Mouse (Mus musculus): ENCODE measurements around the gene Nanog. TPM values are rescaled to one million over a fixed set of nuclear protein-coding genes. Genes with fewer than 3 reads are reported as not detected.
"Not testable (repeated sequence)": the region's sequence is repeated elsewhere in the genome, so short reads cannot be mapped to it uniquely, and the experiment has no call there.

Gene Nanog
- polyA plus RNA-seq, 1 experiment from 2014 or later = 1.1 TPM

GRCm38 (mm10) chr6:122713116-122713515 is 5.8 kb downstream of the Nanog start:
- not testable (repeated sequence) for H3K9ac ChIP-seq (ENCODE audit: low read length); H3K27ac ChIP-seq (ENCODE audit: low read length); ATAC-seq (replicated peaks; ENCODE audit: extremely low read depth, insufficient read depth, low FRiP score); H3K27me3 ChIP-seq (ENCODE audit: control insufficient read depth, insufficient read depth, low read length); H3K4me2 ChIP-seq (ENCODE audit: low read depth, low read length); H3K4me3 ChIP-seq (ENCODE audit: low read length); H3K4me1 ChIP-seq (ENCODE audit: control insufficient read depth, insufficient read depth, low read length); H3K36me3 ChIP-seq (ENCODE audit: control insufficient read depth, insufficient read depth); H3K9me3 ChIP-seq (replicated peaks; ENCODE audit: control insufficient read depth, low read length)
- 94% methylated on average over 7 of the region's 7 CpGs for WGBS

- no peak overlapping the region for H3K9ac ChIP-seq (ENCODE audit: low read length)
- no peaks in the 10 kb centered on the region for H3K9me3 ChIP-seq (replicated peaks; ENCODE audit: control insufficient read depth, low read length)
- H3K27ac ChIP-seq (ENCODE audit: low read length) = no peak overlapping the region
- H3K4me2 ChIP-seq (ENCODE audit: low read depth, low read length) = no peak overlapping the region
- no peaks in the 10 kb centered on the region for H3K4me1 ChIP-seq (ENCODE audit: control insufficient read depth, insufficient read depth, low read length)
- no peak overlapping the region for H3K4me3 ChIP-seq (ENCODE audit: low read length)
- ATAC-seq (replicated peaks; ENCODE audit: extremely low read depth, insufficient read depth, low FRiP score) = no peak
- H3K36me3 ChIP-seq (ENCODE audit: control insufficient read depth, insufficient read depth) = no peaks in the 10 kb centered on the region
- 55% methylated on average over 7 of the region's 7 CpGs for WGBS
- H3K27me3 ChIP-seq (ENCODE audit: control insufficient read depth, insufficient read depth, low read length) = no peaks in the 10 kb centered on the region
Measured at GRCm38 (mm10) chr6:122714707-122715365, 7.5 kb downstream of the Nanog start.

GRCm38 (mm10) chr6:122715886-122716285 is 8.6 kb downstream of the Nanog start:
- no peaks in the 10 kb centered on the region for H3K36me3 ChIP-seq (ENCODE audit: control insufficient read depth, insufficient read depth)
- no peaks in the 10 kb centered on the region for H3K4me1 ChIP-seq (ENCODE audit: control insufficient read depth, insufficient read depth, low read length)
- H3K9me3 ChIP-seq (replicated peaks; ENCODE audit: control insufficient read depth, low read length) = no peaks in the 10 kb centered on the region
- 13% methylated on average over 4 of the region's 4 CpGs for WGBS
- no peak overlapping the region for H3K27ac ChIP-seq (ENCODE audit: low read length)
- no peak overlapping the region for H3K4me2 ChIP-seq (ENCODE audit: low read depth, low read length)
- H3K4me3 ChIP-seq (ENCODE audit: low read length) = no peak overlapping the region
- ATAC-seq (replicated peaks; ENCODE audit: extremely low read depth, insufficient read depth, low FRiP score) = no peak
- H3K27me3 ChIP-seq (ENCODE audit: control insufficient read depth, insufficient read depth, low read length) = no peaks in the 10 kb centered on the region
- no peak overlapping the region for H3K9ac ChIP-seq (ENCODE audit: low read length)

GRCm38 (mm10) chr6:122718224-122718623 is 10.9 kb downstream of the Nanog start:
- not testable (repeated sequence) for H3K36me3 ChIP-seq (ENCODE audit: control insufficient read depth, insufficient read depth); ATAC-seq (replicated peaks; ENCODE audit: extremely low read depth, insufficient read depth, low FRiP score)
- WGBS = 73% methylated on average over 1 of the region's 1 CpGs

GRCm38 (mm10) chr6:122719942-122720341 is 12.7 kb downstream of the Nanog start:
- ATAC-seq (replicated peaks; ENCODE audit: extremely low read depth, insufficient read depth, low FRiP score) = no peak
- no peaks in the 10 kb centered on the region for H3K36me3 ChIP-seq (ENCODE audit: control insufficient read depth, insufficient read depth)
- H3K27me3 ChIP-seq (ENCODE audit: control insufficient read depth, insufficient read depth, low read length) = no peaks in the 10 kb centered on the region
- H3K4me2 ChIP-seq (ENCODE audit: low read depth, low read length) = no peak overlapping the region
- H3K4me1 ChIP-seq (ENCODE audit: control insufficient read depth, insufficient read depth, low read length) = no peaks in the 10 kb centered on the region
- H3K9me3 ChIP-seq (replicated peaks; ENCODE audit: control insufficient read depth, low read length) = no peaks in the 10 kb centered on the region
- no peak overlapping the region for H3K9ac ChIP-seq (ENCODE audit: low read length)
- H3K27ac ChIP-seq (ENCODE audit: low read length) = no peak overlapping the region
- H3K4me3 ChIP-seq (ENCODE audit: low read length) = no peak overlapping the region
- 16% methylated on average over 2 of the region's 2 CpGs for WGBS

More at GRCm38 (mm10) chr6:122718224-122718623, 10.9 kb downstream of the Nanog start:
- H3K9ac ChIP-seq (ENCODE audit: low read length); H3K9me3 ChIP-seq (replicated peaks; ENCODE audit: control insufficient read depth, low read length); H3K4me3 ChIP-seq (ENCODE audit: low read length); H3K4me1 ChIP-seq (ENCODE audit: control insufficient read depth, insufficient read depth, low read length); H3K27ac ChIP-seq (ENCODE audit: low read length); H3K4me2 ChIP-seq (ENCODE audit: low read depth, low read length); H3K27me3 ChIP-seq (ENCODE audit: control insufficient read depth, insufficient read depth, low read length): not testable (repeated sequence)

GRCm38 (mm10) chr6:122739952-122740351 is 32.7 kb downstream of the Nanog start:
- Histone ChIP-seq H3K4me3 (ENCODE audit: low read length) (no peak overlapping the region), H3K9ac (ENCODE audit: low read length) (no peak overlapping the region), H3K36me3 (ENCODE audit: control insufficient read depth, insufficient read depth) (no peaks in the 10 kb centered on the region), H3K27ac (ENCODE audit: low read length) (no peak overlapping the region), H3K9me3 (replicated peaks; ENCODE audit: control insufficient read depth, low read length) (no peaks in the 10 kb centered on the region), H3K4me2 (ENCODE audit: low read depth, low read length) (peak overlapping the region; percentile 36; the same call in 1 of the 2 replicates), H3K4me1 (ENCODE audit: control insufficient read depth, insufficient read depth, low read length) (peaks cover 13% of the 10 kb centered on the region; the same call in 1 of the 2 replicates), H3K27me3 (ENCODE audit: control insufficient read depth, insufficient read depth, low read length) (peaks cover 10% of the 10 kb centered on the region)
- ATAC-seq (replicated peaks; ENCODE audit: extremely low read depth, insufficient read depth, low FRiP score) = peak; percentile 53; the same call in 1 of the 2 replicates
- WGBS = 13% methylated on average over 8 of the region's 8 CpGs

GRCm38 (mm10) chr6:122741460-122742227 is 34.4 kb downstream of the Nanog start:
- Histone ChIP-seq H3K4me3 (ENCODE audit: low read length) (peak overlapping the region; percentile 66), H3K9me3 (replicated peaks; ENCODE audit: control insufficient read depth, low read length) (no peaks in the 10 kb centered on the region), H3K36me3 (ENCODE audit: control insufficient read depth, insufficient read depth) (no peaks in the 10 kb centered on the region), H3K4me2 (ENCODE audit: low read depth, low read length) (peak overlapping the region; percentile 83), H3K27ac (ENCODE audit: low read length) (no peak overlapping the region), H3K9ac (ENCODE audit: low read length) (peak overlapping the region; percentile 68), H3K27me3 (ENCODE audit: control insufficient read depth, insufficient read depth, low read length) (peaks cover 10% of the 10 kb centered on the region), H3K4me1 (ENCODE audit: control insufficient read depth, insufficient read depth, low read length) (peaks cover 13% of the 10 kb centered on the region; the same call in 1 of the 2 replicates)
- peak; percentile 28; the same call in 1 of the 2 replicates for ATAC-seq (replicated peaks; ENCODE audit: extremely low read depth, insufficient read depth, low FRiP score)
- 4% methylated on average over 25 of the region's 25 CpGs for WGBS

GRCm38 (mm10) chr6:122742228-122742899 is 35.1 kb downstream of the Nanog start:
- peaks cover 10% of the 10 kb centered on the region for H3K27me3 ChIP-seq (ENCODE audit: control insufficient read depth, insufficient read depth, low read length)
- no peaks in the 10 kb centered on the region for H3K9me3 ChIP-seq (replicated peaks; ENCODE audit: control insufficient read depth, low read length)
- ATAC-seq (replicated peaks; ENCODE audit: extremely low read depth, insufficient read depth, low FRiP score) = no peak
- peaks cover 13% of the 10 kb centered on the region; the same call in 1 of the 2 replicates for H3K4me1 ChIP-seq (ENCODE audit: control insufficient read depth, insufficient read depth, low read length)
- H3K9ac ChIP-seq (ENCODE audit: low read length) = peak overlapping the region; percentile 68
- WGBS = 1% methylated on average over 23 of the region's 23 CpGs
- H3K4me3 ChIP-seq (ENCODE audit: low read length) = peak overlapping the region; percentile 66
- H3K4me2 ChIP-seq (ENCODE audit: low read depth, low read length) = peak overlapping the region; percentile 83
- H3K36me3 ChIP-seq (ENCODE audit: control insufficient read depth, insufficient read depth) = no peaks in the 10 kb centered on the region
- no peak overlapping the region for H3K27ac ChIP-seq (ENCODE audit: low read length)

Measured in heart, embryonic 16.5 days (tissue).